Comparison of ENCODE assay signal across 12 mouse cellular contexts in genomic region chr6:125302231-125302982, GRCm38 (mm10). TPM values are rescaled to one million over a fixed set of nuclear protein-coding genes. Genes with fewer than 3 reads are reported as not detected.
DNase-seq lines count a peak whose midpoint lies in the region; TF ChIP-seq lines count a peak whose summit lies in the region.
"Had no signal": no experiment of that assay in that cellular context is flagged by ENCODE, and none has a peak within 500 bp of the region (broad histone marks: within the 10 kb centered on the region; RNA-seq: fewer than 3 reads in every experiment).

No protein-coding gene starts in this region.

- H3K27me3 ChIP-seq in testis, adult 2 months (ENCODE audit: control insufficient read depth, insufficient read depth, low read length) = no peaks in the 10 kb centered on the region

- no peak overlapping the region for H3K27ac ChIP-seq in testis, adult 2 months (ENCODE audit: control insufficient read depth, insufficient read depth, low read depth, low read length)
- H3K27ac ChIP-seq: macrophage had no signal

- no peak for DNase-seq in testis, postnatal 10 days (ENCODE audit: low spot score)
- DNase-seq in kidney, adult 9 months = peak; percentile 49
- DNase-seq in lung, postnatal 14 days = peak; percentile 51
- DNase-seq in c-Kit-positive CD71-positive TER-119-positive erythroid progenitor cells, embryonic 14.5 days (ENCODE audit: low spot score) = no peak
- DNase-seq in natural killer cell, adult 2 months (ENCODE audit: low spot score in 2 of 2) = no peak
- DNase-seq in yolk sac, embryonic 10.5 days (ENCODE audit: low spot score) = no peak
- DNase-seq: adrenal gland, postnatal 10 days; cerebellum, adult 9-10 months had no signal

- no peak for TF ChIP-seq POLR2A in testis, adult 2 months (IDR thresholded peaks at IDR 0.05; ENCODE audit: control insufficient read depth, low read depth, low read length)

- no peaks in the 10 kb centered on the region for H3K36me3 ChIP-seq in testis, adult 2 months (ENCODE audit: control insufficient read depth, insufficient read depth, low read length)
- H3K36me3 ChIP-seq: G1E had no signal

- TF ChIP-seq CTCF in testis, adult 2 months (IDR thresholded peaks at IDR 0.05; ENCODE audit: control insufficient read depth, insufficient read depth, insufficient replicate concordance, low read depth, low read length) = no peak

- peak overlapping the region; percentile 41 for H3K4me3 ChIP-seq in testis, adult 2 months (ENCODE audit: control insufficient read depth, low read depth, low read length)
- H3K4me3 ChIP-seq: myocyte had no signal

- peaks cover 2% of the 10 kb centered on the region; the same call in 1 of the 2 replicates for H3K4me1 ChIP-seq in testis, adult 2 months (ENCODE audit: control insufficient read depth, insufficient read depth, low read length)

RNA-seq across cellular contexts. Expression of gene Ltbr, which starts 11.3 kb away (rescaled TPM):
- 10.9 and 11.2 TPM in 2 replicates for polyA plus RNA-seq in testis, adult 2 months (2012; rRNA removed)
- polyA plus RNA-seq: G1E had no signal

RNA-seq across cellular contexts. Expression of gene Tuba3a, which starts 16.6 kb away (rescaled TPM):
- 2,638 and 2,960 TPM in 2 replicates for polyA plus RNA-seq in testis, adult 2 months (2012; rRNA removed)
- polyA plus RNA-seq: G1E, macrophage, myocyte had no signal

RNA-seq across cellular contexts. Expression of gene Scnn1a, which starts 18.1 kb away (rescaled TPM):
- polyA plus RNA-seq in testis, adult 2 months (2012; rRNA removed) = 0.44 and 1.4 TPM in 2 replicates
- polyA plus RNA-seq: G1E had no signal

RNA-seq across cellular contexts. Expression of gene Tnfrsf1a, which starts 46.8 kb away (rescaled TPM):
- polyA plus RNA-seq in testis, adult 2 months (2012; rRNA removed) = 18.2 and 21.0 TPM in 2 replicates

Comparison
In these comparisons a context has a peak if more than half of its experiments do, and no peak if none do; other contexts are left out.
1. DNase-seq: peak in kidney, adult 9 months (single experiment) and lung, postnatal 14 days (single experiment); none in testis, postnatal 10 days (single experiment), c-Kit-positive CD71-positive TER-119-positive erythroid progenitor cells, embryonic 14.5 days (single experiment), natural killer cell, adult 2 months (0 of 2) and yolk sac, embryonic 10.5 days (single experiment).